Mouse (Mus musculus) neural tube, embryonic 11.5 days (tissue): ENCODE data around the gene Ism2. TPM values are rescaled to one million over a fixed set of nuclear protein-coding genes. Genes with fewer than 3 reads are reported as not detected.

Experiments used
- ATAC-seq: fragments of 200-750 bp; cut with Nextera tagmentation; 2 replicates; pipeline ENCODE4 v1.8.0; 2017; ENCODE audit warnings: moderate number of reproducible peaks, mild to moderate bottlenecking, moderate TSS enrichment, moderate library complexity; ENCODE audit not compliant: insufficient read depth, low FRiP score, low TSS enrichment
- DNase-seq: peaks from one replicate; pipeline ENCODE4 v3.0.0-alpha.2; 2015; ENCODE audit warnings: low spot score
- H3K27ac ChIP-seq: fragments of 300-500 bp; sonication (generic); 2 replicates; pipeline ENCODE4 v1.5.1; 2014; ENCODE audit warnings: low read depth, mild to moderate bottlenecking, low read length
- H3K27me3 ChIP-seq: fragments of 300-500 bp; sonication (generic); 2 replicates; pipeline ENCODE4 v1.6.1; 2014; ENCODE audit warnings: mild to moderate bottlenecking, low read length, mixed read lengths; ENCODE audit not compliant: control insufficient read depth, insufficient read depth
- H3K36me3 ChIP-seq: fragments of 300-500 bp; sonication (generic); 2 replicates; pipeline ENCODE4 v1.6.1; 2014; ENCODE audit warnings: mild to moderate bottlenecking, low read length, moderate library complexity, mixed read lengths; ENCODE audit not compliant: control insufficient read depth, insufficient read depth
- H3K4me1 ChIP-seq: fragments of 300-500 bp; sonication (generic); 2 replicates; pipeline ENCODE4 v1.6.1; 2014; ENCODE audit warnings: low read length, mixed read lengths; ENCODE audit not compliant: control insufficient read depth, insufficient read depth
- H3K4me2 ChIP-seq: fragments of 300-500 bp; sonication (generic); 2 replicates; pipeline ENCODE4 v1.6.1; 2014; ENCODE audit warnings: low read depth, mild to moderate bottlenecking, moderate library complexity
- H3K4me3 ChIP-seq: fragments of 300-500 bp; sonication (generic); 2 replicates; pipeline ENCODE4 v1.5.1; 2014; ENCODE audit warnings: low read depth, low read length
- H3K9ac ChIP-seq: fragments of 300-500 bp; sonication (generic); 2 replicates; pipeline ENCODE4 v1.6.1; 2014; ENCODE audit warnings: mild to moderate bottlenecking, low read length
- H3K9me3 ChIP-seq: fragments of 300-500 bp; sonication (generic); 2 replicates; pipeline ENCODE4 v1.6.1; 2016; ENCODE audit warnings: low read length; ENCODE audit not compliant: control insufficient read depth
- WGBS: fragments of 180-500 bp; shearing (Covaris S2); extraction: QIAGEN DNeasy Blood & Tissue Kit; methylation state at CpG from one replicate; pipeline ENCODE4 v1.1.7; 2014; 5-methylcytosine and 5-hydroxymethylcytosine counted together
- polyA plus RNA-seq: library from polyadenylated mRNA; unstranded; fragments of >200 nt; fragmentation: Nextera tagmentation; extraction: Ambion mirVana; gene quantifications from 2 replicates; pipeline ENCODE4 v1.2.1, GENCODE M21; 2014

The Ism2 gene
- polyA plus RNA-seq = 0.34 and 0.94 TPM in 2 replicates

GRCm38 (mm10) chr12:87299657-87300440 is at the start of gene Ism2:
Gene Ism2 (minus strand): TSS chr12:87299705.
- Histone ChIP-seq H3K27ac (no peak within 1 kb of the TSS), H3K9ac (peak within 1 kb of the TSS; percentile 70), H3K4me3 (peak within 1 kb of the TSS; percentile 67), H3K9me3 (no peaks in the 10 kb centered on the region), H3K36me3 (no peaks in the 10 kb centered on the region), H3K27me3 (peaks cover 22% of the 10 kb centered on the region), H3K4me1 (no peaks in the 10 kb centered on the region), H3K4me2 (peak within 1 kb of the TSS; percentile 97)
- DNase-seq = peak; percentile 70
- ATAC-seq = peak; percentile 79
- under 1% methylated on average over 84 of the region's 86 CpGs for WGBS

- H3K36me3 ChIP-seq = no peaks in the 10 kb centered on the region
- no peak overlapping the region for H3K27ac ChIP-seq
- no peak overlapping the region for H3K9ac ChIP-seq
- H3K9me3 ChIP-seq = no peaks in the 10 kb centered on the region
- H3K4me1 ChIP-seq = no peaks in the 10 kb centered on the region
- no peak for DNase-seq
- no peak overlapping the region for H3K4me3 ChIP-seq
- no peaks in the 10 kb centered on the region for H3K27me3 ChIP-seq
- WGBS = 84% methylated on average over 2 of the region's 2 CpGs
- ATAC-seq = no peak
- no peak overlapping the region for H3K4me2 ChIP-seq
Observed at GRCm38 (mm10) chr12:87348029-87348428, 48.5 kb upstream of the Ism2 start.

- Histone ChIP-seq H3K4me2 (no peak overlapping the region), H3K4me1 (no peaks in the 10 kb centered on the region), H3K4me3 (no peak overlapping the region), H3K9ac (no peak overlapping the region), H3K36me3 (no peaks in the 10 kb centered on the region), H3K9me3 (no peaks in the 10 kb centered on the region), H3K27me3 (no peaks in the 10 kb centered on the region), H3K27ac (no peak overlapping the region)
- DNase-seq = no peak
- WGBS = 93% methylated on average over 2 of the region's 2 CpGs
- ATAC-seq = no peak
Observed at GRCm38 (mm10) chr12:87347511-87347910, 48.0 kb upstream of the Ism2 start.

GRCm38 (mm10) chr12:87343084-87343605 is 43.6 kb upstream of the Ism2 start:
- H3K9me3 ChIP-seq = no peaks in the 10 kb centered on the region
- H3K9ac ChIP-seq = no peak overlapping the region
- DNase-seq = no peak
- ATAC-seq = no peak
- no peak overlapping the region for H3K4me2 ChIP-seq
- no peaks in the 10 kb centered on the region for H3K27me3 ChIP-seq
- H3K27ac ChIP-seq = no peak overlapping the region
- no peaks in the 10 kb centered on the region for H3K36me3 ChIP-seq
- H3K4me1 ChIP-seq = no peaks in the 10 kb centered on the region
- no peak overlapping the region for H3K4me3 ChIP-seq

- Histone ChIP-seq H3K36me3 (no peaks in the 10 kb centered on the region), H3K27ac (no peak overlapping the region), H3K27me3 (no peaks in the 10 kb centered on the region), H3K4me3 (no peak overlapping the region), H3K4me2 (no peak overlapping the region), H3K4me1 (no peaks in the 10 kb centered on the region), H3K9ac (no peak overlapping the region), H3K9me3 (no peaks in the 10 kb centered on the region)
- DNase-seq (no peak), ATAC-seq (no peak)
- WGBS = 92% methylated on average over 4 of the region's 4 CpGs
Observed at GRCm38 (mm10) chr12:87338082-87338481, 38.6 kb upstream of the Ism2 start.

- Histone ChIP-seq H3K27me3 (no peaks in the 10 kb centered on the region), H3K9ac (no peak overlapping the region), H3K36me3 (no peaks in the 10 kb centered on the region), H3K4me2 (no peak overlapping the region), H3K9me3 (no peaks in the 10 kb centered on the region), H3K4me1 (no peaks in the 10 kb centered on the region), H3K27ac (no peak overlapping the region), H3K4me3 (no peak overlapping the region)
- no peak for ATAC-seq
- 50% methylated on average over 2 of the region's 2 CpGs for WGBS
- DNase-seq = no peak
Observed at GRCm38 (mm10) chr12:87334886-87335285, 35.4 kb upstream of the Ism2 start.

- ATAC-seq (no peak), DNase-seq (no peak)
- Histone ChIP-seq H3K9me3 (no peaks in the 10 kb centered on the region), H3K4me2 (no peak overlapping the region), H3K27ac (no peak overlapping the region), H3K36me3 (no peaks in the 10 kb centered on the region), H3K27me3 (no peaks in the 10 kb centered on the region), H3K4me3 (no peak overlapping the region), H3K4me1 (no peaks in the 10 kb centered on the region), H3K9ac (no peak overlapping the region)
Observed at GRCm38 (mm10) chr12:87333794-87334193, 34.3 kb upstream of the Ism2 start.

- Histone ChIP-seq H3K9ac (no peak overlapping the region), H3K9me3 (no peaks in the 10 kb centered on the region), H3K4me1 (no peaks in the 10 kb centered on the region), H3K27me3 (no peaks in the 10 kb centered on the region), H3K36me3 (no peaks in the 10 kb centered on the region), H3K4me2 (no peak overlapping the region), H3K27ac (no peak overlapping the region), H3K4me3 (no peak overlapping the region)
- ATAC-seq = no peak
- DNase-seq = no peak
- 88% methylated on average over 4 of the region's 4 CpGs for WGBS
Observed at GRCm38 (mm10) chr12:87332511-87332910, 33.0 kb upstream of the Ism2 start.

GRCm38 (mm10) chr12:87331908-87332307 is 32.4 kb upstream of the Ism2 start:
- H3K4me3 ChIP-seq = no peak overlapping the region
- no peaks in the 10 kb centered on the region for H3K36me3 ChIP-seq
- H3K4me2 ChIP-seq = no peak overlapping the region
- DNase-seq = no peak
- H3K9me3 ChIP-seq = no peaks in the 10 kb centered on the region
- ATAC-seq = no peak
- H3K9ac ChIP-seq = no peak overlapping the region
- WGBS = 48% methylated on average over 5 of the region's 5 CpGs
- no peaks in the 10 kb centered on the region for H3K27me3 ChIP-seq
- H3K27ac ChIP-seq = no peak overlapping the region
- no peaks in the 10 kb centered on the region for H3K4me1 ChIP-seq
